Mouse (Mus musculus): ENCODE data around the gene Mtx1.

- TF ChIP-seq CTCF (conservative IDR thresholded peaks at IDR 0.05; ENCODE audit: insufficient read depth, insufficient read length, low read depth, low read length) (no peak), POLR2A (IDR thresholded peaks at IDR 0.05; ENCODE audit: low read depth, low read length) (no peak)
These were observed 18.2 kb upstream of the Mtx1 start for GRCm38 (mm10) chr3:89244982-89245687.
